ENCODE assay signal across 16 mouse cellular contexts in genomic region chr13:43603042-43603441, GRCm38 (mm10). TPM values are rescaled to one million over a fixed set of nuclear protein-coding genes. Genes with fewer than 3 reads are reported as not detected.
DNase-seq lines count a peak whose midpoint lies in the region; ATAC-seq and TF ChIP-seq lines count a peak whose summit lies in the region.
"Had no signal": no experiment of that assay in that cellular context is flagged by ENCODE, and none has a peak within 500 bp of the region (broad histone marks: within the 10 kb centered on the region; RNA-seq: fewer than 3 reads in every experiment).

No protein-coding gene starts in this region.

- H3K9ac ChIP-seq in intestine, embryonic 14.5 days (ENCODE audit: low read length): no peak overlapping the region
- no peak overlapping the region for H3K9ac ChIP-seq in intestine, postnatal 0 days (ENCODE audit: low read depth, low read length)
- H3K9ac ChIP-seq in lung, postnatal 0 days (replicated peaks; ENCODE audit: low read depth): no peak overlapping the region
- no peak overlapping the region for H3K9ac ChIP-seq in embryonic facial prominence, embryonic 15.5 days

- no peak overlapping the region for H3K4me3 ChIP-seq in heart, embryonic 10.5 days
- H3K4me3 ChIP-seq in intestine, embryonic 14.5 days (ENCODE audit: low read depth, low read length): no peak overlapping the region
- H3K4me3 ChIP-seq in intestine, postnatal 0 days (ENCODE audit: low read depth, low read length): no peak overlapping the region
- no peak overlapping the region for H3K4me3 ChIP-seq in lung, postnatal 0 days (ENCODE audit: low read depth, low read length)
- no peak overlapping the region for H3K4me3 ChIP-seq in embryonic facial prominence, embryonic 15.5 days (replicated peaks)
- H3K4me3 ChIP-seq: myocyte had no signal

- H3K27me3 ChIP-seq in heart, embryonic 10.5 days (ENCODE audit: insufficient read depth, poor library complexity, severe bottlenecking): peaks cover 3% of the 10 kb centered on the region
- H3K27me3 ChIP-seq in intestine, embryonic 14.5 days (replicated peaks; ENCODE audit: control insufficient read depth, insufficient read depth, low read length): no peaks in the 10 kb centered on the region
- no peaks in the 10 kb centered on the region for H3K27me3 ChIP-seq in intestine, postnatal 0 days (replicated peaks; ENCODE audit: control insufficient read depth, insufficient read depth, low read length)
- no peaks in the 10 kb centered on the region for H3K27me3 ChIP-seq in lung, postnatal 0 days (replicated peaks; ENCODE audit: insufficient read depth, low read length)
- no peaks in the 10 kb centered on the region for H3K27me3 ChIP-seq in embryonic facial prominence, embryonic 15.5 days

- no peaks in the 10 kb centered on the region for H3K9me3 ChIP-seq in heart, embryonic 10.5 days
- H3K9me3 ChIP-seq in intestine, embryonic 14.5 days (ENCODE audit: control insufficient read depth, low read length): no peaks in the 10 kb centered on the region
- no peaks in the 10 kb centered on the region for H3K9me3 ChIP-seq in intestine, postnatal 0 days (ENCODE audit: control insufficient read depth)
- no peaks in the 10 kb centered on the region for H3K9me3 ChIP-seq in lung, postnatal 0 days (ENCODE audit: low read length)
- H3K9me3 ChIP-seq in embryonic facial prominence, embryonic 15.5 days (replicated peaks): no peaks in the 10 kb centered on the region

- no peak for TF ChIP-seq EP300 in lung, postnatal 0 days (IDR thresholded peaks at IDR 0.05)

- 0 out of 2 replicates have a peak, but pooled peaks cover 4% of the 10 kb centered on the region for H3K4me1 ChIP-seq in heart, embryonic 10.5 days
- no peaks in the 10 kb centered on the region for H3K4me1 ChIP-seq in intestine, embryonic 14.5 days (replicated peaks; ENCODE audit: control insufficient read depth, insufficient read depth, low read length)
- H3K4me1 ChIP-seq in intestine, postnatal 0 days (replicated peaks; ENCODE audit: control insufficient read depth, insufficient read depth, low read length): no peaks in the 10 kb centered on the region
- H3K4me1 ChIP-seq in lung, postnatal 0 days (ENCODE audit: insufficient read depth, low read depth, low read length): no peaks in the 10 kb centered on the region
- H3K4me1 ChIP-seq in embryonic facial prominence, embryonic 15.5 days: no peaks in the 10 kb centered on the region

- ATAC-seq in intestine, embryonic 14.5 days (replicated peaks; ENCODE audit: low FRiP score, low TSS enrichment, low read depth): no peak
- no peak for ATAC-seq in intestine, postnatal 0 days
- no peak for ATAC-seq in lung, postnatal 0 days
- 0 out of 2 replicates have a peak, but pooled peaks have one; percentile 51 for ATAC-seq in embryonic facial prominence, embryonic 15.5 days (ENCODE audit: insufficient number of reproducible peaks, low FRiP score, low TSS enrichment, low read depth)
- ATAC-seq: CD4-positive, CD25-positive, alpha-beta regulatory T cell, adult 4 months; forebrain, embryonic 16.5 days had no signal

- H3K4me2 ChIP-seq in intestine, embryonic 14.5 days (ENCODE audit: low read length): no peak overlapping the region
- no peak overlapping the region for H3K4me2 ChIP-seq in intestine, postnatal 0 days (replicated peaks; ENCODE audit: low read depth)
- no peak overlapping the region for H3K4me2 ChIP-seq in lung, postnatal 0 days (replicated peaks; ENCODE audit: low read depth, low read length)
- no peak overlapping the region for H3K4me2 ChIP-seq in embryonic facial prominence, embryonic 15.5 days (replicated peaks)

- no peaks in the 10 kb centered on the region for H3K36me3 ChIP-seq in heart, embryonic 10.5 days
- H3K36me3 ChIP-seq in intestine, embryonic 14.5 days (ENCODE audit: control insufficient read depth, insufficient read depth, low read length): no peaks in the 10 kb centered on the region
- H3K36me3 ChIP-seq in intestine, postnatal 0 days (ENCODE audit: control insufficient read depth, insufficient read depth): no peaks in the 10 kb centered on the region
- H3K36me3 ChIP-seq in lung, postnatal 0 days (ENCODE audit: insufficient read depth, low read length): no peaks in the 10 kb centered on the region
- no peaks in the 10 kb centered on the region for H3K36me3 ChIP-seq in embryonic facial prominence, embryonic 15.5 days

- peak; percentile 63 for DNase-seq in heart, embryonic 10.5 days (ENCODE audit: low spot score)
- DNase-seq in heart, adult 18-20 months: no peak
- DNase-seq in intestine, embryonic 14.5 days (ENCODE audit: low spot score): peak; percentile 39
- DNase-seq in lung, postnatal 10 days: peak; percentile 16
- DNase-seq in lung, postnatal 0 days (ENCODE audit: low spot score): no peak
- no peak for DNase-seq in retina, embryonic 14.5 days (ENCODE audit: low spot score)
- DNase-seq: gastrocnemius, postnatal 25 days; kidney, adult 18-20 months; liver; spleen, adult 18-20 months had no signal

- H3K27ac ChIP-seq in heart, embryonic 10.5 days: no peak overlapping the region
- no peak overlapping the region for H3K27ac ChIP-seq in intestine, embryonic 14.5 days (ENCODE audit: low read depth)
- no peak overlapping the region for H3K27ac ChIP-seq in intestine, postnatal 0 days (ENCODE audit: low read depth, low read length)
- H3K27ac ChIP-seq in lung, postnatal 0 days (ENCODE audit: low read length): no peak overlapping the region
- no peak overlapping the region for H3K27ac ChIP-seq in embryonic facial prominence, embryonic 15.5 days (replicated peaks)
- H3K27ac ChIP-seq: macrophage had no signal

- TF ChIP-seq CTCF in intestine, postnatal 0 days (IDR thresholded peaks at IDR 0.05; ENCODE audit: low read depth): no peak
- TF ChIP-seq CTCF in lung, postnatal 0 days (IDR thresholded peaks at IDR 0.05): no peak

- WGBS in heart, embryonic 10.5 days: 72% methylated on average over 13 of the region's 13 CpGs
- WGBS in intestine, embryonic 14.5 days: 74% methylated on average over 13 of the region's 13 CpGs
- 67% methylated on average over 13 of the region's 13 CpGs for WGBS in intestine, postnatal 0 days
- WGBS in lung, postnatal 0 days: 59% methylated on average over 13 of the region's 13 CpGs
- 64% methylated on average over 13 of the region's 13 CpGs for WGBS in embryonic facial prominence, embryonic 15.5 days

RNA-seq across cellular contexts. Expression of gene Rnf182, which starts 12.5 kb away (rescaled TPM):
- 1.4 and 1.5 TPM in 2 replicates for polyA plus RNA-seq in heart, embryonic 10.5 days (2016; fragmentation: Nextera tagmentation; extraction: Ambion mirVana)
- not detected for total RNA-seq in heart, adult 18-20 months (2021)
- polyA plus RNA-seq in intestine, embryonic 14.5 days (2014; fragmentation: Nextera tagmentation; extraction: Ambion mirVana): 1.5 and 2.2 TPM in 2 replicates
- polyA plus RNA-seq in intestine, postnatal 0 days (2015; fragmentation: Nextera tagmentation; extraction: Ambion mirVana): 0.21 and 0.64 TPM in 2 replicates
- 0.37 and 0.63 TPM in 2 replicates for polyA plus RNA-seq in lung, postnatal 0 days (2015; fragmentation: Nextera tagmentation; extraction: Ambion mirVana)
- 7.7 and 11.1 TPM in 2 replicates for polyA plus RNA-seq in embryonic facial prominence, embryonic 15.5 days (2015; fragmentation: Nextera tagmentation; extraction: Ambion mirVana)
- polyA plus RNA-seq: CD4-positive, CD25-positive, alpha-beta regulatory T cell, adult 4 months; macrophage; myocyte had no signal

RNA-seq across cellular contexts. Expression of gene Mcur1, which starts 43.1 kb away (rescaled TPM):
- polyA plus RNA-seq in heart, embryonic 10.5 days (2016; fragmentation: Nextera tagmentation; extraction: Ambion mirVana): 13.6 and 15.2 TPM in 2 replicates
- total RNA-seq in heart, adult 18-20 months (2021): 10 to 100 TPM; 49.3 to 52.2 TPM
- polyA plus RNA-seq in intestine, embryonic 14.5 days (2014; fragmentation: Nextera tagmentation; extraction: Ambion mirVana): 11.2 and 13.1 TPM in 2 replicates
- 15.4 TPM in 2 replicates for polyA plus RNA-seq in intestine, postnatal 0 days (2015; fragmentation: Nextera tagmentation; extraction: Ambion mirVana)
- polyA plus RNA-seq in lung, postnatal 0 days (2015; fragmentation: Nextera tagmentation; extraction: Ambion mirVana): 20.0 and 21.0 TPM in 2 replicates
- polyA plus RNA-seq in embryonic facial prominence, embryonic 15.5 days (2015; fragmentation: Nextera tagmentation; extraction: Ambion mirVana): 14.1 and 14.4 TPM in 2 replicates

Comparison
In these comparisons a context has a peak if more than half of its experiments do, and no peak if none do; other contexts are left out.
1. DNase-seq: peak in heart, embryonic 10.5 days (single experiment), intestine, embryonic 14.5 days (single experiment) and lung, postnatal 10 days (single experiment); none in heart, adult 18-20 months (0 of 2), lung, postnatal 0 days (single experiment) and retina, embryonic 14.5 days (single experiment).